ENCODE assay signal across 17 mouse cellular contexts in the genomic region with DNA sequence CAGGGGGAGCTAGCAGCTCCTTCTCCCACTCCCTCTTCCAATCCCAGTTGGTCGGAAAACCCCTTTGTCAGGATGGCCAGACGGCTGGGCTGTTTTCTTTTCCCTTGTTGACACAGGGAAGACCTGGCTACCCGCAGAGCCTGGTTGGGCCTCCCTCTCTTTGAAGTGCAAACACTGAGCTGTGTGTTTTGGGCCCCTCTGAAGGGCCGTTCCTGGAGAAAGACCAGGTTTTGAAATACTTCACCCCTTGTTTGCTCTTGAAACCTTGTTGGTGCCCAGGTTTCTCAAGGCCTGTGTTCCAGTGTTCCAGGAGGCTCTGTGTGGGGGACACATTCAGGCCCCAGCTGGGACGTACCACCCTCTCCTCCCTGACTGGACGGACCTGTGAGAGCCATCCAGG. TPM values are rescaled to one million over a fixed set of nuclear protein-coding genes. Genes with fewer than 3 reads are reported as not detected.
DNase-seq lines count a peak whose midpoint lies in the region; ATAC-seq and TF ChIP-seq lines count a peak whose summit lies in the region.
"Had no signal": no experiment of that assay in that cellular context is flagged by ENCODE, and none has a peak within 500 bp of the region (broad histone marks: within the 10 kb centered on the region; RNA-seq: fewer than 3 reads in every experiment).

No protein-coding gene starts in this region.

- no peaks in the 10 kb centered on the region for H3K27me3 ChIP-seq in intestine, embryonic 14.5 days (replicated peaks; ENCODE audit: control insufficient read depth, insufficient read depth, low read length)
- H3K27me3 ChIP-seq in intestine, postnatal 0 days (replicated peaks; ENCODE audit: control insufficient read depth, insufficient read depth, low read length) = 0 out of 2 replicates have a peak, but pooled peaks cover 4% of the 10 kb centered on the region
- no peaks in the 10 kb centered on the region for H3K27me3 ChIP-seq in intestine, embryonic 16.5 days (replicated peaks; ENCODE audit: control insufficient read depth, insufficient read depth, low read length)
- H3K27me3 ChIP-seq in lung, embryonic 14.5 days (ENCODE audit: insufficient read depth, low read length) = peaks cover 47% of the 10 kb centered on the region
- H3K27me3 ChIP-seq in stomach, embryonic 15.5 days (replicated peaks) = no peaks in the 10 kb centered on the region

- no peak overlapping the region for H3K4me3 ChIP-seq in intestine, embryonic 14.5 days (ENCODE audit: low read depth, low read length)
- no peak overlapping the region for H3K4me3 ChIP-seq in intestine, postnatal 0 days (ENCODE audit: low read depth, low read length)
- no peak overlapping the region for H3K4me3 ChIP-seq in intestine, embryonic 16.5 days (ENCODE audit: low read length)
- no peak overlapping the region for H3K4me3 ChIP-seq in lung, embryonic 14.5 days (ENCODE audit: low read depth, low read length)
- no peak overlapping the region for H3K4me3 ChIP-seq in stomach, embryonic 15.5 days (replicated peaks)
- H3K4me3 ChIP-seq: kidney, embryonic 15.5 days; myocyte had no signal

- peak overlapping the region; percentile 38; the same call in 1 of the 2 replicates for H3K27ac ChIP-seq in intestine, embryonic 14.5 days (ENCODE audit: low read depth)
- H3K27ac ChIP-seq in intestine, postnatal 0 days (ENCODE audit: low read depth, low read length) = no peak overlapping the region
- H3K27ac ChIP-seq in intestine, embryonic 16.5 days (ENCODE audit: low read length) = no peak overlapping the region
- H3K27ac ChIP-seq in lung, embryonic 14.5 days (ENCODE audit: low read depth) = no peak overlapping the region
- no peak overlapping the region for H3K27ac ChIP-seq in stomach, embryonic 15.5 days
- H3K27ac ChIP-seq: kidney, embryonic 15.5 days; liver, embryonic 14.5 days had no signal

- H3K4me2 ChIP-seq in intestine, embryonic 14.5 days (ENCODE audit: low read length) = peak overlapping the region; percentile 8; the same call in 1 of the 2 replicates
- no peak overlapping the region for H3K4me2 ChIP-seq in intestine, postnatal 0 days (replicated peaks; ENCODE audit: low read depth)
- H3K4me2 ChIP-seq in intestine, embryonic 16.5 days (ENCODE audit: low read depth, low read length) = no peak overlapping the region
- H3K4me2 ChIP-seq in lung, embryonic 14.5 days = no peak overlapping the region
- H3K4me2 ChIP-seq in stomach, embryonic 15.5 days = no peak overlapping the region
- H3K4me2 ChIP-seq: kidney, embryonic 15.5 days; midbrain, embryonic 11.5 days had no signal

- H3K9me3 ChIP-seq in intestine, embryonic 14.5 days (ENCODE audit: control insufficient read depth, low read length) = no peaks in the 10 kb centered on the region
- H3K9me3 ChIP-seq in intestine, postnatal 0 days (ENCODE audit: control insufficient read depth) = no peaks in the 10 kb centered on the region
- no peaks in the 10 kb centered on the region for H3K9me3 ChIP-seq in intestine, embryonic 16.5 days (ENCODE audit: control insufficient read depth, low read length)
- H3K9me3 ChIP-seq in lung, embryonic 14.5 days (ENCODE audit: low read depth, low read length) = no peaks in the 10 kb centered on the region
- no peaks in the 10 kb centered on the region for H3K9me3 ChIP-seq in stomach, embryonic 15.5 days
- H3K9me3 ChIP-seq: G1E; kidney, embryonic 15.5 days had no signal

- no peak for ATAC-seq in intestine, embryonic 14.5 days (replicated peaks; ENCODE audit: low FRiP score, low TSS enrichment, low read depth)
- ATAC-seq in intestine, postnatal 0 days = no peak
- ATAC-seq in intestine, embryonic 16.5 days = peak; percentile 37
- peak; percentile 22; the same call in 1 of the 2 replicates for ATAC-seq in lung, embryonic 14.5 days (ENCODE audit: insufficient read depth)
- ATAC-seq in stomach, embryonic 15.5 days (ENCODE audit: insufficient read depth, low FRiP score, low read depth) = peak; percentile 64; the same call in 1 of the 2 replicates

- peaks cover 33% of the 10 kb centered on the region for H3K4me1 ChIP-seq in intestine, embryonic 14.5 days (replicated peaks; ENCODE audit: control insufficient read depth, insufficient read depth, low read length)
- H3K4me1 ChIP-seq in intestine, postnatal 0 days (replicated peaks; ENCODE audit: control insufficient read depth, insufficient read depth, low read length) = no peaks in the 10 kb centered on the region
- peaks cover 22% of the 10 kb centered on the region for H3K4me1 ChIP-seq in intestine, embryonic 16.5 days (ENCODE audit: control insufficient read depth, insufficient read depth, low read length)
- peaks cover 14% of the 10 kb centered on the region for H3K4me1 ChIP-seq in lung, embryonic 14.5 days (ENCODE audit: insufficient read depth)
- peaks cover 23% of the 10 kb centered on the region; the same call in 1 of the 2 replicates for H3K4me1 ChIP-seq in stomach, embryonic 15.5 days

- H3K9ac ChIP-seq in intestine, embryonic 14.5 days (ENCODE audit: low read length) = no peak overlapping the region
- no peak overlapping the region for H3K9ac ChIP-seq in intestine, postnatal 0 days (ENCODE audit: low read depth, low read length)
- no peak overlapping the region for H3K9ac ChIP-seq in intestine, embryonic 16.5 days (ENCODE audit: low read depth, low read length)
- no peak overlapping the region for H3K9ac ChIP-seq in lung, embryonic 14.5 days
- no peak overlapping the region for H3K9ac ChIP-seq in stomach, embryonic 15.5 days
- H3K9ac ChIP-seq: kidney, embryonic 15.5 days; liver, embryonic 14.5 days had no signal

- DNase-seq in intestine, embryonic 14.5 days (ENCODE audit: low spot score) = no peak
- DNase-seq in lung, embryonic 14.5 days = peak; percentile 74
- DNase-seq in layer of hippocampus, adult 8-10 months (ENCODE audit: low spot score in 2 of 2) = no peak
- DNase-seq in kidney, postnatal 36 days = no peak
- no peak for DNase-seq in kidney, postnatal 25 days
- DNase-seq: adrenal gland, adult 8-10 months; cerebellum, adult 18-20 months; gastrocnemius, postnatal 14 days; thymus, adult 2 months had no signal

- no peak for TF ChIP-seq CTCF in intestine, postnatal 0 days (IDR thresholded peaks at IDR 0.05; ENCODE audit: low read depth)
- no peak for TF ChIP-seq CTCF in lung, embryonic 14.5 days (IDR thresholded peaks at IDR 0.05; ENCODE audit: low read depth)

- WGBS in intestine, embryonic 14.5 days = 29% methylated on average over 6 of the region's 6 CpGs
- 34% methylated on average over 6 of the region's 6 CpGs for WGBS in intestine, postnatal 0 days
- 40% methylated on average over 6 of the region's 6 CpGs for WGBS in intestine, embryonic 16.5 days
- WGBS in lung, embryonic 14.5 days = 42% methylated on average over 6 of the region's 6 CpGs
- 49% methylated on average over 6 of the region's 6 CpGs for WGBS in stomach, embryonic 15.5 days

- H3K36me3 ChIP-seq in intestine, embryonic 14.5 days (ENCODE audit: control insufficient read depth, insufficient read depth, low read length) = no peaks in the 10 kb centered on the region
- no peaks in the 10 kb centered on the region for H3K36me3 ChIP-seq in intestine, postnatal 0 days (ENCODE audit: control insufficient read depth, insufficient read depth)
- no peaks in the 10 kb centered on the region for H3K36me3 ChIP-seq in intestine, embryonic 16.5 days (ENCODE audit: control insufficient read depth, insufficient read depth, low read length)
- H3K36me3 ChIP-seq in lung, embryonic 14.5 days (ENCODE audit: insufficient read depth) = no peaks in the 10 kb centered on the region
- no peaks in the 10 kb centered on the region for H3K36me3 ChIP-seq in stomach, embryonic 15.5 days
- H3K36me3 ChIP-seq: G1E; kidney, embryonic 15.5 days had no signal

RNA-seq across cellular contexts. Expression of a gene that starts 32.9 kb away (rescaled TPM):
- polyA plus RNA-seq in intestine, embryonic 14.5 days (2014; fragmentation: Nextera tagmentation; extraction: Ambion mirVana) = 23.3 and 25.0 TPM in 2 replicates
- polyA plus RNA-seq in intestine, postnatal 0 days (2015; fragmentation: Nextera tagmentation; extraction: Ambion mirVana) = 24.3 and 28.6 TPM in 2 replicates
- polyA plus RNA-seq in intestine, embryonic 16.5 days (2015; fragmentation: Nextera tagmentation; extraction: Ambion mirVana) = 15.9 and 18.8 TPM in 2 replicates
- polyA plus RNA-seq in lung, embryonic 14.5 days (2014; fragmentation: Nextera tagmentation; extraction: Ambion mirVana) = 28.7 and 32.5 TPM in 2 replicates
- polyA plus RNA-seq in stomach, embryonic 15.5 days (2015; fragmentation: Nextera tagmentation; extraction: Ambion mirVana) = 24.3 and 25.4 TPM in 2 replicates
- 10 to 100 TPM; 47.8 to 62.3 (median 56.9) TPM for total RNA-seq in layer of hippocampus, adult 8-10 months (2022)

Comparison
In these comparisons a context has a peak if more than half of its experiments do, and no peak if none do; other contexts are left out.
1. ATAC-seq: peak in intestine, embryonic 16.5 days (single experiment), lung, embryonic 14.5 days (single experiment) and stomach, embryonic 15.5 days (single experiment); none in intestine, embryonic 14.5 days (single experiment) and intestine, postnatal 0 days (single experiment).